Mouse (Mus musculus) ovary, adult 18-20 months (tissue): ENCODE data around the gene Gm10643.

Experiments used
- DNase-seq: peaks from one replicate; pipeline ENCODE4 v3.0.0; 2022; ENCODE audit warnings: low spot score, mixed read lengths

Gm10643 gene

DNA sequence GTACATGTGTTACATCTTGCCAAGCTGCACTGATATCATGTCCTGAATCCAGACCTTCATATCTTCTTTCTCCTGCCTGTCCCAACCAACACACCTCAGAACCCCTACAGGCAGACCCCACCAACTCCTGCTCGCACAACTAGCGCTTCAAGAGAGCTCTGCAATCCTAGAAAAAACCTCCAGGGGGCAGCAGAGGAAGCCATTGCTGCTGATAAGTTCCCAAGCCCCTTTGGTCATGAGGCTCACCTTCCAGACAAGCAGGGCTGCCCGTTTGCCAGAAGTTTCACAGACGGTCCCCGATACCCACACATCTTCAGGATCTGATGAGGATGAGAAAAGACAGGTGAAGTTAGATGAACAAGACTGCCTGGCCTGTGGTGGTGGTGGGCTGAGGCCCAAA, 25.9 kb downstream of the Gm10643 start:
- no peak for DNase-seq

DNA sequence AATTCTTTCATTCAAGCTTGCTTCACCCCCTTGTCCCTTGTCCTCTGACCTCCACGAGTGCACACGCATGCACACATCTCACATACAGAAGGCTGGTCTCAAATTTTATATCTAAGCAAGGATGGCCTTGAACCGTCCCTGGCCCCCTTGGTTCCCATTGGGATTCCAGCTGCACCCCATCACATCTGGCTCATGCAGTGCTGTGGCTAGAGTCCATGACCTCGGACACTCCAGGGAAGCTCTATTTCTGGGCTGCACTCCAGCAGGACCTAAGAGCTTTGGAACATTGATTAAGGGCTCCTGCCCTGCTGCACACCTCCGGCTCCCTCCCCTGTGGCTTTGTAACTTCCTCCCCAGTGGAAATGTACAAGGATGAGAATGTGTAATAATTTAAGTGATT, 26.9 kb downstream of the Gm10643 start:
- DNase-seq, result peak; percentile 54

- no peak for DNase-seq
Measured at GRCm38 (mm10) chr8:84032777-84033176, 32.2 kb downstream of the Gm10643 start.

GRCm38 (mm10) chr8:84029272-84029671, 35.7 kb downstream of the Gm10643 start:
- no peak for DNase-seq

DNA sequence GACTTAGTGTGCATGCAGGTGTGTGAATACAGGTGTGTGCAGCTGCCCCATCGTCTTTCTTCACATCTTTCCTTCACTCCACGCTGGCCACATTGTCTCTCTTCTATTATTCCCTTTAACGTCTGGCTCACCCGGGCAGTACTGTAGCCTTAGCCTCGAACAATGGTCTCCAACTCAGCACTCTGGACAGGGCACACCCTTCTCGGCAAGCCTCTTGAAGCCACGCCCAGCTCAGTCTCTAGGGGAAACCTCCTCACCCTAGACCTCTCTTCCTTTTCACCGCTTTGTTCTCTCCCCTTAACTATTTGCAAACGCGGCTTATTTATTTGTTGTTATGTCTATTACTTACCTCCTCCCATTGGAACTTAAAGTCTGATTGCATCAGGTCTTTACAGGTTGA, 37.5 kb downstream of the Gm10643 start:
- no peak for DNase-seq

DNA sequence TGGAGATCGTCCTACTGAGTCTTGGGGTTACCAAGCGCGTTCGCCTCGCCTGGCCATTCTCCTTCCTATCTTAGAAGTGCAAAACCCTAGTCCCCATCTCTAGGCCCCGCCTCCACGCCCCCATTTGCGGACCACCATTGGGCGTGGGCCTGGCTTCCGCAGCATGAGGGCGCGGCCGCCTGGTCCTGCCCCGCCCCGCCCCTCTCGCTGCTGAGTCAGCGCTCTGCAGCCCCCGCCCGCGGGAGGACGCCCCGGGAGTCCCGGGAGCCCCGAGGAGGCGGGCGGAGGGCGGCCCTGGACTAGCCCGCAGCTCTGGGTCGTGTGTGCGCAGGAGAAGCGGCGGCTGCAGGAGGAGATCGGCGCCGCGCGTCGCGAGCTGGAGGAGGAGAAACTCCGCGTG, 39.1 kb downstream of the Gm10643 start:
- DNase-seq, result peak; percentile 54

GRCm38 (mm10) chr8:84024171-84024570, 40.8 kb downstream of the Gm10643 start:
- DNase-seq, result no peak

- no peak for DNase-seq
Measured at GRCm38 (mm10) chr8:84023631-84024030, 41.3 kb downstream of the Gm10643 start.

- no peak for DNase-seq
Measured at GRCm38 (mm10) chr8:84023085-84023484, 41.9 kb downstream of the Gm10643 start.

GRCm38 (mm10) chr8:84021569-84021968, 43.4 kb downstream of the Gm10643 start:
- no peak for DNase-seq

DNA sequence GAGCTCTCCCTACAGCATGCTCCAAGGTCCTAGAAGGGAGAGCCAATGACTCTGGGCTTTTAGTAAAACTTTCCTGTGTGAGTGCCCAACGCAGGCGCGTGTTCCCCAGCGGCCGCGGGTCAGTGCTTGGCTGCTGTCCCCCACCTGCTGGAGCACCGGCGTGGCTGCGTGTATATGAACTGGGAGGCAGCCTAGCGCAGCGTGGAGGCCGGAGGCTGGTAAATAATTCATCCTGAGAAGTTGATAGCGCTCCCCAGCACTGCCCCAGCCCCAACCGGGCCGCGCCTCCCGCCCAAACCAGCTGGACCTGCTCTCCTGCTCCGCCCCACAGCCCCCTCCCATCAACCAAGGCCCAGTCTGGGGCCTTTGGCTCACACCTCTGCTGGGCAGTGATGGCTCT, 43.8 kb downstream of the Gm10643 start, which contains the start of gene Palm3:
Palm3 (plus strand) TSS at position 376 of the 400 bp plus-strand sequence.
- no peak for DNase-seq

DNA sequence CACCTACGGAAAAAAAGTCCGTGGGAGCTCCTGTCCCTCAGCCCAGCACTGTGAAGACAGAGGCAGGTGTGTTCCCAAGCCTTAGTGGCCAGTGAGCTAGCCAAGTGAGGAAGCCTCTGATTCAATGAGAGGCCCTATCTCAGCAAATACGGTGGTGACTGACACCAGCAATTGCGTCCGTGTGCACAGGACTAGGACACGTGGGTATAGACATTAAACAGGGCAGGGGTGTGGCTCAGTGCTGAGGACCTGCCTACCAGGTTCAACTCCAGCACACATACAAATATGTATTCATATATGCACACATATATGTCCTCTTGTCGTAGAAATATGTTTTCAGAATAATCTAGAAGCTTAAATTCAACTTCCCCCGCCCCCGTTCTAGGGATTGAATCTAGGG, 45.2 kb downstream of the Gm10643 start:
- no peak for DNase-seq

GRCm38 (mm10) chr8:84015833-84016232, 49.1 kb downstream of the Gm10643 start:
- DNase-seq, result no peak
